Mouse (Mus musculus) embryonic facial prominence, embryonic 10.5 days (tissue): ENCODE data around the gene Gm14226. TPM values are rescaled to one million over a fixed set of nuclear protein-coding genes. Genes with fewer than 3 reads are reported as not detected.
"Not testable (repeated sequence)": the region's sequence is repeated elsewhere in the genome, so short reads cannot be mapped to it uniquely, and the experiment has no call there.

Source experiments
- DNase-seq: peaks from one replicate; pipeline ENCODE4 v3.0.0-alpha.2; 2017; ENCODE audit warnings: low spot score
- H3K27ac ChIP-seq: fragments of 300-500 bp; sonication (generic); replicated peaks from 2 replicates; pipeline ENCODE4 v1.5.1; 2016; ENCODE audit warnings: mild to moderate bottlenecking
- H3K27me3 ChIP-seq: fragments of 300-500 bp; sonication (generic); replicated peaks from 2 replicates; pipeline ENCODE4 v1.6.1; 2016; ENCODE audit warnings: low read depth, mild to moderate bottlenecking; ENCODE audit not compliant: poor library complexity, severe bottlenecking
- H3K36me3 ChIP-seq: fragments of 300-500 bp; sonication (generic); replicated peaks from 2 replicates; pipeline ENCODE4 v1.6.1; 2016; ENCODE audit warnings: mild to moderate bottlenecking, moderate library complexity
- H3K4me1 ChIP-seq: fragments of 300-500 bp; sonication (generic); 2 replicates; pipeline ENCODE4 v1.6.1; 2016
- H3K4me3 ChIP-seq: fragments of 300-500 bp; sonication (generic); 2 replicates; pipeline ENCODE4 v1.5.1; 2016; ENCODE audit warnings: mild to moderate bottlenecking, moderate library complexity
- H3K9me3 ChIP-seq: fragments of 300-500 bp; sonication (generic); 2 replicates; pipeline ENCODE4 v1.6.1; 2016; ENCODE audit warnings: mild to moderate bottlenecking
- WGBS: fragments of 180-500 bp; shearing (Covaris S2); methylation state at CpG from one replicate; pipeline ENCODE4 v1.1.7; 2016; 5-methylcytosine and 5-hydroxymethylcytosine counted together
- polyA plus RNA-seq: library from polyadenylated mRNA; unstranded; fragments of >200 nt; fragmentation: Nextera tagmentation; extraction: Ambion mirVana; gene quantifications from 2 replicates; pipeline ENCODE4 v1.2.1, GENCODE M21; 2016

Gene Gm14226
- polyA plus RNA-seq, 1 experiment from 2014 or later: 1.3 TPM

- Histone ChIP-seq H3K4me3 (no peak overlapping the region), H3K27ac (no peak overlapping the region), H3K9me3 (no peaks in the 10 kb centered on the region), H3K4me1 (peaks cover 29% of the 10 kb centered on the region), H3K27me3 (no peaks in the 10 kb centered on the region), H3K36me3 (no peaks in the 10 kb centered on the region)
- no peak for DNase-seq
- WGBS: 80% methylated on average over 2 of the region's 2 CpGs
Measured at GRCm38 (mm10) chr2:155052681-155053080, 34.6 kb downstream of the Gm14226 start.

- H3K36me3 ChIP-seq, H3K4me3 ChIP-seq, H3K9me3 ChIP-seq, H3K27ac ChIP-seq, H3K27me3 ChIP-seq, DNase-seq: not testable (repeated sequence)
- H3K4me1 ChIP-seq: peaks cover 22% of the 10 kb centered on the region
- WGBS: 90% methylated on average over 8 of the region's 8 CpGs
Measured at GRCm38 (mm10) chr2:155053512-155053911, 35.4 kb downstream of the Gm14226 start.

- no peak overlapping the region for H3K4me3 ChIP-seq
- peaks cover 8% of the 10 kb centered on the region for H3K36me3 ChIP-seq
- H3K27ac ChIP-seq: no peak overlapping the region
- H3K27me3 ChIP-seq: no peaks in the 10 kb centered on the region
- 50% methylated on average over 3 of the region's 3 CpGs for WGBS
- peak; percentile 30 for DNase-seq
- no peaks in the 10 kb centered on the region for H3K9me3 ChIP-seq
- peaks cover 22% of the 10 kb centered on the region for H3K4me1 ChIP-seq
Measured at GRCm38 (mm10) chr2:155054672-155055071, 36.6 kb downstream of the Gm14226 start.

GRCm38 (mm10) chr2:155056076-155056578 is 38.1 kb downstream of the Gm14226 start:
- WGBS: 75% methylated on average over 5 of the region's 5 CpGs
- DNase-seq: no peak
- peaks cover 17% of the 10 kb centered on the region for H3K36me3 ChIP-seq
- no peak overlapping the region for H3K27ac ChIP-seq
- no peak overlapping the region for H3K4me3 ChIP-seq
- no peaks in the 10 kb centered on the region for H3K9me3 ChIP-seq
- no peaks in the 10 kb centered on the region for H3K27me3 ChIP-seq
- H3K4me1 ChIP-seq: peaks cover 12% of the 10 kb centered on the region

GRCm38 (mm10) chr2:155057361-155057760 is 39.3 kb downstream of the Gm14226 start:
- Histone ChIP-seq H3K9me3 (no peaks in the 10 kb centered on the region), H3K4me1 (0 out of 2 replicates have a peak, but pooled peaks cover 2% of the 10 kb centered on the region), H3K36me3 (peaks cover 29% of the 10 kb centered on the region), H3K27me3 (no peaks in the 10 kb centered on the region), H3K27ac (no peak overlapping the region), H3K4me3 (no peak overlapping the region)
- DNase-seq: no peak
- WGBS: 66% methylated on average over 1 of the region's 1 CpGs

GRCm38 (mm10) chr2:155071027-155071426 is 53.0 kb downstream of the Gm14226 start:
- WGBS: 90% methylated on average over 9 of the region's 9 CpGs
- DNase-seq: no peak
- peaks cover 56% of the 10 kb centered on the region for H3K36me3 ChIP-seq

GRCm38 (mm10) chr2:155072353-155073145 is 54.5 kb downstream of the Gm14226 start:
- peaks cover 39% of the 10 kb centered on the region for H3K4me1 ChIP-seq
- H3K36me3 ChIP-seq: peaks cover 40% of the 10 kb centered on the region
- 89% methylated on average over 8 of the region's 8 CpGs for WGBS
- no peaks in the 10 kb centered on the region for H3K27me3 ChIP-seq
- no peak for DNase-seq
- H3K27ac ChIP-seq: peak overlapping the region; percentile 91
- no peaks in the 10 kb centered on the region for H3K9me3 ChIP-seq
- H3K4me3 ChIP-seq: peak overlapping the region; percentile 76

More at GRCm38 (mm10) chr2:155071027-155071426, 53.0 kb downstream of the Gm14226 start:
- H3K9me3 ChIP-seq: no peaks in the 10 kb centered on the region
- H3K27me3 ChIP-seq: no peaks in the 10 kb centered on the region
- no peak overlapping the region for H3K27ac ChIP-seq
- peaks cover 39% of the 10 kb centered on the region for H3K4me1 ChIP-seq
- no peak overlapping the region for H3K4me3 ChIP-seq

- no peaks in the 10 kb centered on the region for H3K9me3 ChIP-seq
- DNase-seq: no peak
- peak overlapping the region; percentile 91 for H3K27ac ChIP-seq
- peaks cover 32% of the 10 kb centered on the region for H3K36me3 ChIP-seq
- H3K27me3 ChIP-seq: no peaks in the 10 kb centered on the region
- peaks cover 39% of the 10 kb centered on the region for H3K4me1 ChIP-seq
- peak overlapping the region; percentile 76 for H3K4me3 ChIP-seq
- 32% methylated on average over 3 of the region's 3 CpGs for WGBS
Measured at GRCm38 (mm10) chr2:155073347-155073746, 55.3 kb downstream of the Gm14226 start.

GRCm38 (mm10) chr2:155073978-155074765 is 56.1 kb downstream of the Gm14226 start, which contains the start of gene Ahcy:
Ahcy (minus strand) TSS chr2:155074497.
- Histone ChIP-seq H3K4me3 (peak within 1 kb of the TSS; percentile 76), H3K27ac (peak within 1 kb of the TSS; percentile 91), H3K27me3 (no peaks in the 10 kb centered on the region), H3K4me1 (peaks cover 39% of the 10 kb centered on the region), H3K9me3 (no peaks in the 10 kb centered on the region), H3K36me3 (peaks cover 24% of the 10 kb centered on the region)
- DNase-seq: peak; percentile 96
- WGBS: under 1% methylated on average over 56 of the region's 56 CpGs

GRCm38 (mm10) chr2:155074766-155075330 is 56.8 kb downstream of the Gm14226 start:
- Histone ChIP-seq H3K36me3 (peaks cover 17% of the 10 kb centered on the region), H3K4me3 (peak overlapping the region; percentile 76), H3K27me3 (no peaks in the 10 kb centered on the region), H3K9me3 (no peaks in the 10 kb centered on the region), H3K4me1 (peaks cover 39% of the 10 kb centered on the region), H3K27ac (peak overlapping the region; percentile 91)
- WGBS: 16% methylated on average over 12 of the region's 12 CpGs
- DNase-seq: peak; percentile 56

GRCm38 (mm10) chr2:155075649-155076048 is 57.6 kb downstream of the Gm14226 start:
- H3K9me3 ChIP-seq: no peaks in the 10 kb centered on the region
- peak overlapping the region; percentile 91; the same call in 1 of the 2 replicates for H3K27ac ChIP-seq
- H3K27me3 ChIP-seq: no peaks in the 10 kb centered on the region
- no peak for DNase-seq
- H3K4me3 ChIP-seq: no peak overlapping the region
- peaks cover 39% of the 10 kb centered on the region for H3K4me1 ChIP-seq
- 84% methylated on average over 6 of the region's 6 CpGs for WGBS
- peaks cover 10% of the 10 kb centered on the region for H3K36me3 ChIP-seq
